Mouse (Mus musculus): ENCODE results near the gene Phkb.

DNA sequence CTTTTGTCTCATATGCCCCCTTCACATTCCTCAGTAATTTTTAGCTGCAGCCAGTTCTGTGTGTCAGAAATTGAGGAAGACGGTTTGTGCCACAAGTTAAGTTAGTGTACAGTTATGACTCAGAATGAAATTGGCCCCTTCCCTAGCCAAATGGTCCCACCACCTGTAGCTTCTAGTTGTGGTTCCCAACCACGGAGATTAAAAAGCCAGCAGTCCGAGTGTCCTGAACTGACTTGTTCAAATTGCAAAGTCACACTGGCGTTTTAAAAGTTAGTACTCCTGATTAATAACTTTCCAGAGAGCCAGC lies 683 bp downstream of the Phkb start:
- no peak for TF ChIP-seq CTCF (conservative IDR thresholded peaks at IDR 0.05; ENCODE audit: low read length)
- no peak for TF ChIP-seq POU5F1 (IDR thresholded peaks at IDR 0.05; ENCODE audit: borderline replicate concordance, low read length)
- TF ChIP-seq NANOG (IDR thresholded peaks at IDR 0.05; ENCODE audit: borderline replicate concordance, low read length): no peak
